Mouse (Mus musculus): ENCODE measurements around the gene Hexdc.

Gene Hexdc

DNA sequence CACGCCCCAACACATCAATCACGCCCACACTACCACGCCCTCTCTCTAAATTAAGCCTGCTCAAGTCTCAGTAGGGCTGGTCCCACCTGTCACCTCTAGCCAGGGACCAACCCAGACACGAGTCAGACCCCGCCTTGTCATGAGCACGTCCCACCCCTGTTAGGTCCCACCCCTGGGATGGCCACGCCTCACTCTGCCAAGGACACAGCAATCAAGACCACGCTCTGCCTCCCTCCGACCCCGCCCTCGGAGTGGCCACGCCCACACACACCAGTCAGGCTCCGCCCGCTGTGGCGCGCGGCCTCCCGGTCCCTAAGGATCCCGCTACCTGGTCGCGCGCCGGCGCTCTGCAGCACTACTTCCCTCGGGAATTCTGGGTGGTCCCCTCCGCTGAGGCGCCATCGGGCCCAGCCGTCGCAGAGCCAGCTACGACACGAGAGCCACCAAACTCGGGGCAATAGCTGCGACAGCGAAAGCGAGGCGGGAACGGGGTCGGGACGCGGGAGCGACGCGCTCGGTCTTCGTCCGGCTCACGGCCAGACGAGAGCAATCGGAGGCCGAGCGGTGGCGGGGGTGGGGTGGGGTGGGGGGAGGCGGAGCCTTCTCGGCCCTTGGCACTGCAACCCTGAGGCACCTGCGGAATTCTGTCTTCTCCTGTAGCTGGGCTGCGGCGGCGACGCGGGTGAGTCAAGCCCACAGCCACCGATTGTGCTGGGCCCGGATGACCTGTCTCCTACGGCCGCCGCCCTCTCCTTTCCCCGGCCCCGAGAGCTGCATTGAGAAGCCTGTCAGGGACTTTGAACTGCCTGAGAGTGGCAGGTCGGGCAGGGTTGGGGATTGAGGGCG lies at the start of gene Hexdc, which contains the start of gene Ogfod3:
Gene Hexdc, plus strand, starts transcription at position 273 of the 846 bp plus-strand sequence.
Gene Ogfod3, minus strand, starts transcription at position 551 of the 846 bp plus-strand sequence.
- DNase-seq: peak; percentile 98

DNA sequence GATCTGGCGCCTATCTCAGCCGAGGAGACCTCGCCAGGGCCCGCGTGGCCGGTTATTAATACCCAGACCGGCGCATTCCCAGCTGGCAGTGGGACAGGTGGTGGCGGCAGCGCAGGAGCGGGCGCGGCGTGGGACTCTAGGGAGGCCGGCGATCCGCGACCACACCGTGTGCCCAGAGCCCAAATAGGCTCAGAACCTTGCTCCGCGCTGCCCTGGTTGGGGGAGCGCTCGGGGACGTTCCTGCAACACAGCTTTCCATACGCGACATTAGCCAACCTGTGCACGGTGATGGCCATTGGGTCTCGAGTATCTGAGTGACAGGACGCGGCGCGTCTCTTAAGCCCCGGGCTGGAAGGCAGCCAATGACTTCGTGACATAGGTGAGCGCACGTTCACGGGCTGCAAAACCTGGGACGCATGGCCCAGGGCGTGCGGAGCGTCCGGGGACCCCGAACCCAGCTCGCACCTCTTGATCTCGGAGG lies 47.8 kb upstream of the Hexdc start:
- DNase-seq: peak; percentile 19

DNA sequence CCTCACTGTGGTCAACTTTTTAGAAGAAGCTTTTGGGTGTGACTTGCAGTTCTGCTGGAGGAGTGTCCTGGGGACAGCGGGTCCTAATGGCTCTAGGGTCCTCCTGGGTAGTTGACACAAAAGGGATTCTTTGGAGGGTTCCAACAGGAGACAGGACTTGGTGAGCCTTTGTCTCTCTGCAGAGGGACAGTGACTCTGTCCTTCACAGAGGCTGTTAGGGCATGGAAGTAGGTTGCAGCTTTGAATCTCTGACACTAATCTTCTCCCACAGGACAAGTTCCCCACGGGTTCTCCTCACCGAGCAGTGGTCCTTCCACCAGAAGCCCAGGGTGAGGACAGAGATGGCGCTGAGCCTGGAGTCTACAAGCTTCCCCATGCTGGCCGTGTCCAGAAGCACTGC lies 44.3 kb upstream of the Hexdc start, which contains the start of gene Uts2r:
Gene Uts2r, plus strand, starts transcription at position 301 of the 400 bp plus-strand sequence.
- no peak for DNase-seq

DNA sequence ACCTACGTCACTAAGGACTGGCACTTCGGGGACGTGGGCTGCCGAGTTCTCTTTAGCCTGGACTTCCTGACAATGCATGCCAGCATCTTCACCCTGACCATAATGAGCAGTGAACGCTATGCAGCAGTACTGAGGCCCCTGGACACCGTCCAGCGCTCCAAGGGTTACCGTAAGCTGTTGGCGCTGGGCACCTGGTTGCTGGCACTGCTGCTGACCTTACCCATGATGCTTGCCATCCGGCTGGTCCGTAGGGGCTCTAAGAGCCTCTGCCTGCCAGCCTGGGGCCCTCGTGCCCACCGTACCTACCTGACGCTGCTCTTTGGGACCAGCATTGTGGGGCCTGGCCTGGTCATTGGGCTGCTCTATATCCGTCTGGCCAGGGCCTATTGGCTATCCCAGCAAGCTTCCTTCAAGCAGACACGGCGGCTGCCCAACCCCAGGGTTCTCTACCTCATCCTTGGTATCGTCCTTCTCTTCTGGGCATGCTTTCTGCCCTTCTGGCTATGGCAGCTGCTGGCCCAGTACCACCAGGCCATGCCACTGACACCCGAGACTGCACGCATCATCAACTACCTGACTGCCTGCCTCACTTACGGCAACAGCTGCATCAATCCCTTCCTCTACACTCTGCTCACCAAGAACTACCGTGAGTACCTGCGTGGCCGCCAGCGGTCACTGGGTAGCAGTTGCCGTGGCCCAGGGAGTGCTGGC lies 43.4 kb upstream of the Hexdc start:
- DNase-seq: no peak

DNA sequence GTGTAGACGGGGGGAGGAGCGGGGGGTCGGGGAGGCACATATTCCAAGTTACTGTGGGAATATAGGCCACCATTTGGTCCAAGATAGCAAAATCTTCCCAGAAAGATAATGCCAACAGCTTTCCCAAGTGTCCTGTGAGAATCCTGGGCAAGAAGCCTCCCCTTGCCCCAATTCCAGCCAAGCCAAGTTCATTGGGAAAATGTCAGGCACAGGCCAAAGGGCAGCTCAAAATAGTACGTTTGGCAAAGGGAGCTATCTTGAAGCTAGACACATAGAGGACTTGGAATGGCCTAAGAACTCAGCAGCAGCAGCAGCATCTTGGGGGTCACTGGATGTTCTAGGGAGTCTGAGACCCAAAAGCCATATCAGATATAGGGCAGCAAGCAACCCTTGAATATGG lies 40.5 kb upstream of the Hexdc start:
- DNase-seq: no peak

DNA sequence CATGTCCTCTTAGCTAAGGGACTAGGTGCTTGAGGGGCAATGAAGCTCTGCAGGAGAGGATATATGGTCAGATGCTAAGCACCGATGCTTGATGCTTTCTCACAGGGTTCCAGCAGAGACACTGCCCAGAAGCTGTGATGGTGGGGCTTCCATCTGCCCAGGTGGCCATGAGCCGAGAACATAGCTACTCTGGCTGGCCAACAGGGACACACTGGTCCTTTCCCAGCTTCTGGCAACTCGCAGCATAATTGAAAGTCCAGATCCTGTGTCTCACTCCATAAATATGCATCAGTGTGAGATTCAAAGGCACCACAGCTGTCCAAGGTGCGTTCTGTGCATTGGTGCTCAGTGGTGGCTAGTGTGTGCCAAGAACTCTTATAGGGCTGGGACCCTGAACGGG lies 31.0 kb upstream of the Hexdc start:
- no peak for DNase-seq

DNA sequence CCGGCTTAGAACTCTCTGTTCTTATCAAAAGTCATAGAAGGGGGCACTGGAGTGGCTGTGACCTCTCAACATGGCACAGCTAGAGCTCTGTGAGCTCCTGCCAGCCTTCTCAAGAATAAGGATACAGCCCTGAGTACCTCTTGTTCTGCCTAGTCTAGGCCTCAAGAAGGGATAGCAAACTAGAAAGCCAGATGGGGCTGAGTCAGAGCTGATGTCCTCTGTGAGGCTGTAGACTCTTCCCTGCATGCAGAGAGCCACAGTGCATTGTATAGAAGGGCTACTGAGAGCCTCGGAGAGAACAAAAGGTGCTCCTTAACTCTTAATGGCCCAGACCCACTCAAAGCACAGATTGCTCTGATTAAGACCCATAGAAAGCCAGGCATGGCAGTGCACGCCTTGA lies 30.0 kb upstream of the Hexdc start:
- no peak for DNase-seq

DNA sequence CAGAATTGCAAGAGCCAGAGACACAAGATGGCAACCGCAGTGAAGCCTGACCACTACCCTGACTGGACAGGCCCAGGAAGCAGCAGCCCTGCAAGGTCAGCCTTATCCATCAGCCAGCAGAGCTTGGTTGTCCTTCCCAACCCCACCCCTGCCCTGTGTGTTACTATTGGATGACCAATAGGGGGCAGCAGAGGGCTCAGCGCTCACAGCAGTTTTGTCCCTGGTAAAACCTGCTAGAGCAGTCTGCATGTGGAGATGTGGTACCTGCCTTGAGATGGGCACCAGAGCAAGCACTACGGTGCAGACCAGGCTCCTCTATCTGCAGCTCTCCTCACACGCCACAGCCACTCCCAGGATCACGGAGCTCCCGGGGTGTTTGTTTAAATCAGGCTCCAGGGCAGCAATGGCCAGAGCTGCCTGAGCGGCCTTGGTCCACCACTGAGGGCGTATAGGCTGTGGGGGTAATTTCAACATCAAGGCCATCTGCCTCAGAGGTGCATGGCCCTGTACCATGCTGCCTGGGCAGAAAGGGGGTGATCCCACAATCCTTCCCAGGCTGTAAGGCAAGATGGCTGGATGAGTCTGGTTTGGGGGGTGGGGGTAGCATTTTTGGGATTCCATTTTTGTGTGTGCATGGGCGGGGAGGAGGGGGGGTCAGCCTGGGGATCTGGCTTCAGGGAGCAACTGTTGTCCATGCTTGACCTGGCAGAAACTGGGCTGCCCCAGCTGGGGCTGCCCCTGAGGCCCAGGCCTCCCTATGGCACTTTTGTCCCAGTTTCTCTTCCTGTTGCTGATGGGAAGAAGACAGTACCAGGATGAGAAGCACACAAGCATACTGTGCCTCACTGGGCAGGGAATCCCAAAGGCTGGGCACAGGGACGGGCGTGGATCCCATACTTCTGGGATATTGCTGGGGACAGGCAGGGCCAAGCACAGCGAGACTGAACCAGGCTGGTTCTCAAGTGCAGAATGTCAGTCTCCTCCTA lies 27.7 kb upstream of the Hexdc start:
- DNase-seq: peak; percentile 78

DNA sequence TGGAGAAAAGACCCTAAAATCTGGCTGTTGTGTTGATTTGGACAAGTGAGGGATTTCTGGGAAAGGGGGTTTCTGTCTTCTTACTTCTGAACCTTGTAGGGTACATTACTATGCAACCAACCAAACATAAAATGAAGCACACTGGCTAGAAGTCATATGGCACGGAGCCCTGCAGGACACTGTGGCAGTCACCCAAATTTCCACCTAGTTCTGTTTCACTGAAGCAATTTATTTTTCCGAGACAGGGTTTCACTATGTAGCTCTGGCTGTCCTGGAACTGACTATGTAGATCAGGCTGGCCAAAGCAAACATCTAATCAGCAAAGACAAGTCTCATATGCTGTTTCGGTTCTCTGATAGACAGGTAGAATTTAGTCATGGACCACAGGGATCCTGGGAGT lies 14.6 kb upstream of the Hexdc start:
- DNase-seq: no peak

DNA sequence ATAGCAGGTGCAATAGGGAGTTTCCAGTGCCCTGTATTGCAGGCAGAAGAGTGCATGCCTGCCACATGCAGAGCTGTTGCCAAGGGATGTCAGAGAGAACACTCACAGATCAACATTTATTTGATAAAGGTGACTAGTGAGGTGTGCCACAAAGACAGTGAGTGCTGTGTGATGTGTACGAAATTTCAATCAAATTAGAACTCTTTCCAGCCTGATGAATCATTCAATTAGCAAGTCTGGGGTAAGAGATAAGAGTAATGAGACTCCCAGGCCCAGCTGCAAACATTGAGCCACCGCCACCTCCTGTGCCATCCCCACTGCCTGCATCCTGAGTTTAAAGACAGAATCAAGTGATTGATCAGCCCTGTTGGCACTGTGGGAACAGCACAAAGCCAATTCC lies 11.5 kb upstream of the Hexdc start:
- no peak for DNase-seq

DNA sequence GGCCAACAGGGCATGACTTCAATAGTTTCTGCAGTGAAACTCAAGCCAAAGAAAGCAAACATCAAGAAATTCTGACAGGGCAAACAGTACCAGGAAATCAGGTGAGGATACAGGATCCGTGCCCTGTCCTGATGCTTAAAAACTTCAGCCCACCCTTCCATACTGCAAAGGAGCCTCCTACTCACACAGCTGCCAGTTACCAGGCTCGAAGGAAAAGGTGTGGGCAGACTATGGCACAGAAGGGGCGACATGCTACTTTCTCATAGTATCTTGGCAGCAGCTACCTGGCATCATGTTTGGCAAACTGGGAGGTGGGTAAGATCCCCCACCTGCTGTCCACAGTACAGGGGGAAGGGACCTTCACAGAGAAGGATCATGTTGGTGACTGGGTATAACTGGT lies 10.8 kb upstream of the Hexdc start:
- DNase-seq: no peak

DNA sequence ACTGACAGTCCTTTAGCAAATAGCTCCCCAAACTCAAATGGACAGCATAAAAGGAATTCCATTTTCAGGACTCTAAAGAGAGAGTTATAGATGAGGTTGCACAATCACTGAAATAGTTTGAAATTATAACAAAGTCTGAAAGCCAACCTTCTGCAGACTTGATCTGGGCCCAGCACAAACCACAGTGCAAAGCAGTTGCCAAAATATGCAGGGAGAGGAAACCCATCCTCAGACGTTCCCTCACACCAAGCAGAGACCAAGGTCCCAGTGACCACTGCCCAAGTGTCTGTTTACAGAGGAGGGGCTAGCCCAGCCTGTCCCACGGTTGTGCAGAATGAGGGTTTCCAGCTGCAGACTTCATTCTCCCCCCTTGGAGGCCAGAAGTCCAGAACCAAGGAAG lies 5.6 kb upstream of the Hexdc start:
- DNase-seq: peak; percentile 44

DNA sequence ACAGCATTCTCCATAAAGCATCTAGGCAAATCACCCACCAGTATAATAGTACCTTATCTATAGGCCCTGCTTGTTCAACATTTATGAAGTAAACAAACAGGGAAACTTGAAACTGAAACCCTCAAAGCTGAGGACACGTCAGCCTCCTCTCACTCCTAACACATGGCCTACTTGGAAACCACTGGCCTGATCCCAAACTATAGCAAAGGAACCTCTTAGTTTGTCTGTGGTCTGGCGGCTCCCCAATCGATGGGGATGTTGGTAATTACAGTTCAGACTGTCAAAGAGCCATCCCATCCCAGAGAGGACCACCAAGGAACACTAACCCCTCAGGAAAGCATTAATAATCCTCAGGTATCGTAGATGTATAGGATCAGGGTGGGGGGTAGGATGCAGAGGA lies 4.4 kb upstream of the Hexdc start:
- peak; percentile 19 for DNase-seq

DNA sequence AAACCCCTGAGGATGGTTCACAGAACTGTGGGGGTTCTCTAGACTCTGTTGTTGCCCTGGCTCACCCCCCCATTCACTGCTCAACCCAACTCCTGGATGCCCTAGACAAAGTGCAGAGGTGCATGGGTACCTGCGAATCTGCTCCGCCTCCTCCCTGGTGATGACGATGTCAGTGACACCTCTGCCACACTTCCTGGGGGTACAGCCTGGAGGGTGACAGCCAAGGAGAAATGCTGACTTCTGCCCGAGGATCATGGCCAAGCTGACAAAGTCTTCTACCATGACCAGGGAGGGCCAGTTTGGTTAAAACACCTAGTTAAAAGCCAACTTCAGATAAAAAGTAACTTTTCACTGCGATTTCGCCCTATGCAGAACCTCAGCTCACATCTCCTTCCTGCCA lies 3.5 kb upstream of the Hexdc start:
- DNase-seq: no peak

DNA sequence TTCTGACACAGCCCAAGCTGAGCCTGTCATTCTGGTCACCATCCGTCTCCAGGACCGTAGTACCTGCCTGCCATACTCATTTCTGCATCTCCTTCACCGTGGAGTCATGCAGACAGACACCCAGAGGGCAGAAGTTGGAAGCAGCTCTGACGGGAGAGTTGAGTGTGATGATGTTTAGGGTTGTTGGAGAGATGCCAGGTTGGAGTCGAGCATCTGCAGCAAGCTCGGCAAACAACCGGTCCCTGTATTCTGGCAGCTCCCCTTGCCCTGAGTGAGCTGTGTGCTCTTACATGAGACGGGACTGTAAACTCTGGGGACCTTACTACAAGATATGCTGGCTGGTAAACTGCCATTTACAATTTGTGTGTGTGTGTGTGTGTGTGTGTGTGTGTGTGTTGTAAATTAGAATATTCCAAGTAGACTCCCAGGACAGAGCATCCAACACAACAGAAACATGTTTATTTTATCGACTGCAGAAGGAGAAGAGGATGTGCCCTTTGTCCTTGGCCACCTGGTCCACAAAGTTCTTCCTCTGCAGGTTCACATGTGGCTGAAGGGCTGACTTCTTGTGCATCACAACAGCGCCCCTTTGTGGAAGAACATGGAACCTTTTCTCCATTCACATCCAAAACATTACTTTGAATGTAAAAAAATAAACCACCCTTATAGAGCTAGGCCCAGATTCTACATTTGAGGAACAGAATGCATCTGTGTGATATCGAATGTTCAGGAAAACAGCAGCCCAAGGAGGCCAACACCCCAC lies 2.6 kb upstream of the Hexdc start:
- DNase-seq: peak; percentile 64

DNA sequence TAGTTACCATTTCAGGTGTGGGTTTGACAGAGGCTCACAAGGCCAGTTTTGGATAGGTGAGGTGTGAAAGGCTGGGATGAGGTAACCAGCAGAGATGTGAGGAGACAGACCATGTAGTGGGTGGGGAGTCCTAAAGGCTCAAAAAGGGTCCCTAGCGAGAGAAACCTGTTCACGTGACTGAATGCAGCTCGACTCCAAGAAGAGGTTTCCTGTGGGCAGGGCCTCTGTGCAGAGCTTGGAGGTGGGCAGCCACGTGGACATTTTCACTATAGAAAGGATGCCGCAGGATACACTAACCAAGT lies 423 bp upstream of the Hexdc start:
- DNase-seq: no peak

DNA sequence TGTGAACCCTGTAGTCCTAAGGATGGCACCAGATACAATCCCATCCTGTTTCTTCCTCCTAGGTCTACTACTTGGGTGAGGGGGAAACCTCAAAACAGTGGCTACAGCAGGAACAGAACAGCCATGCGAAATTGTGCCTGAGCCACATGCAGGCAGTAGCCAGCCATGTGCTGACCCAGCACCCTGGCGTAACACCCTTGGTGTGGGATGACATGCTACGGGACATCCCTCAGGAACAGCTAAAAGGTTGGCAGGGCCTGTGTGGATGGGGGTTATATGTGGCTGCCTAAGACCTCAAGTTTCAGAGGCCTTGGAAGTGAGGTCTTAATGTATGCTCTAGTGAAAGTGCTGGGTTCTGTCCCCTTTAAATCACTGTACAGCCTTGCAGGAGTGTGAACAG lies 12.6 kb downstream of the Hexdc start:
- no peak for DNase-seq

DNA sequence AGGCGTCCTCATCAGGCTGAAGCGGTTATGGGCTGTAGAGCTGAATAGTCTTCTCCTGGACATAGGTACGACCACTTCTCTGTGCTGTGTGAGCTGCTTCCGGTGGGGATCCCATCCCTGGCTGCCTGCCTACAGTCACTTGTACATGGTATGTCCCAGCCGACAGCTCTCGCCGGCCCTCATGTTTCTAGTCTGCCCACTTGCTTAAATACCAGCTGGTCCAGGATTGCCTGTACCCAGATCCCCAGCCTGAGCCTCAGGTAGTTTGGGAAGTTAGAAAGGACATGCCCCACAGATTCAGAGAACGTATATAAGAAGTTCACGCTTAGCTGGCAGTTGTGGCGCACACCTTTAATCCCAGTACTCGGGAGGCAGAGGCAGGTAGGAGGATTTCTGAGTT lies 15.5 kb downstream of the Hexdc start:
- DNase-seq: no peak

DNA sequence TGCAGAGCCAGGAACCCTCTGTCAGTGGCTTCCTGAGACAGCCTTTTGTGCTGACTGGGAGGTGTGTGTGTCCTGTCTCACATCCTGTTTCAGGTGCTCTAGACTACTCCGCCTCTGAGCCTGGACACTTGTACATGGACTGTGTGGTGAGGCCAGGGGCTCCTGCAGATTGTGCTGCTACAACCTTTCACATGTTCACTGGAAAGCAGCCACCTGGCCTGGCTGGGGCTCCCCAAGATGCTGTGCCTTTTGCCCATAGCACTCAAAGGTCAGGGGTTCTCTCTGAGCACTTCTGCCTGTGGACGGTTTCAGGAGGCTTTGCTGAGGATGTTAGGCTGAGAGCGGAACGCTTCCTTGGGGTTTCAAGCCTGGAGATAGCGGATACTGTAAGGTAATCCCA lies 16.5 kb downstream of the Hexdc start:
- DNase-seq: no peak

DNA sequence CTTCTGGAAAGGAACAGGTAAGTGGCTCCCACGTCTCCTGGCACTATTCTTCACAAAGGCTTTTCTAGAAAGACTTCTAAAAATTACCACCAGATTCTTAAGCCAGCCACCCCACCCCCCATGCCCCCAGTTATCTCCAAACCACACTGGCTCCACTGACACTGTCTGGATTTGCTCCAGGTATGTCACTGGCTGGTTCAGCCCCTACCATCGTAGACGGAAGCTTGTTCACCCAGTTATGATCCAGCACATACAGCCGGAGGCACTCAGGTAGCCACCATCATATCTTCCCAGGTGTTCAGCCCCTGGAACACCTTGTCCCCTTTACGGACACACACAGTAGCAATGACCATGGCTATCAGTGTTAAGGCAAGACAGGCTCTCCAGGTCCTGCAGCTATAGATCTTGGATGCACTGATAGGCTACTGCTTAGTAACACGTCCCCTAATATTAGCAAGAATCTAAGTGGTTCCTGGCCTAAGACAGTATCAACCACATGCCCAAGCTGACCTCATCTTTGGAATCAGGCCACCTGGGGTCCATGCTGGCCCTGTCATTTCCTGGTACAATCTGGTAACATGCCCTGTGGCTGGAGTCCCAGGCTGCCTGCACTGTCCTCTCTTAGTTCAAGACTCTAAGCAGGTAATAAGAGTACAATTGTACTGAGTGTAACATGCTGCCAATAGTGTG lies 17.2 kb downstream of the Hexdc start:
- DNase-seq: no peak

DNA sequence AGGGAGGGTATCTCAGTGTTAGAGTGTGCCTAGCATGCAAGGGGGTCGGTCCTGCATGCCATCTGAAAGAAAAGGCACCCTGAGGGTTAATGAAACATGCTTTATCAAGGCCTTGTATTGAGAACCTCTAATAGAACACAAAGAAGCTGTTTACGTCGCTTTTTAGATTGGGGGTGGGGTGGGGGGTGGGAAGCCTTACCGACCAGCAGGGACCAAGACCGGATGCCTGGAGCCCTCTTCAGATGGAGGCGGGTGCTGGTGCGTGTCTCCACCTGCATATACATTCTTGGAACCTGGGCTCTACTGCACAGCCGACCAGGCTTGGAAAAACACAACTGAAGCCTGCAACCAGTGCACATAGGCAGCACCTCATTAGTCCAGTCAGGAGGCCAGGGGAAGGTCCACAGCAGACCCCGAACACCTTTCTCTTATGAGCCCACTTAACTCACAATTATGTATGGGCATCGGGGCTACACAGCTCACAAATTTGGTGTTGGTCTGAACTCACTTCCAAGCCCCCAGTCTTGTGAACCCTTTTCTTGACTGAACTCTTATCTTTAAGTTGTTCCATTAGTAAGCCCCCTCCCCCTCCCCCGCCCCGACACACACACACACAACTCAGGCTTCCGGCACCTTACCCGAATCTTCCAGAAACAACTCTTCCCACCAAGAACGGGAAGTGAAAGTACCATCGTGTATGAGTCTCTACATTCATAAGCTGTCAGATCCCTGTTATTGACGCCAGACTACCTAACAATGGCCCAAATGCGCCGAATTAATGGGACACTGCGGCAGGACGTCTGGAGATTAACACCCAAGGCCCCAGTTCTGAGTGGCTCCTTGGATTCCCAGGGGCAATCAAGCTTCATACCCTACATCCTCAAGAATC lies 24.1 kb downstream of the Hexdc start:
- DNase-seq: no peak

All from lung, postnatal 10 days (tissue).